Mouse (Mus musculus) layer of hippocampus, postnatal 36 days (tissue): Measurements from ENCODE around the gene Cmtm2a. TPM values are rescaled to one million over a fixed set of nuclear protein-coding genes. Genes with fewer than 3 reads are reported as not detected.
A peak's percentile ranks its signal among the peaks of the same experiment; 100 is the strongest.
"Not testable (repeated sequence)": the region's sequence is repeated elsewhere in the genome, so short reads cannot be mapped to it uniquely, and the experiment has no call there.

Source experiments
- DNase-seq, 2 experiments: peaks; one replicate each; pipeline ENCODE4 v3.0.0; 2022
- total RNA-seq, 2 experiments: library from RNA; stranded (reverse); gene quantifications; 2 replicates each; pipeline ENCODE4 v1.2.3; 2021

The Cmtm2a gene
- not detected for total RNA-seq

GRCm38 (mm10) chr8:104293081-104293480 is at the start of gene Cmtm2a:
Cmtm2a (minus strand) TSS chr8:104293181.
- DNase-seq: not testable (repeated sequence)

GRCm38 (mm10) chr8:104342426-104342825 is 49.4 kb upstream of the Cmtm2a start:
- DNase-seq: no peak

GRCm38 (mm10) chr8:104341678-104342077 is 48.7 kb upstream of the Cmtm2a start:
- DNase-seq: no peak

- peak; percentile 14 to 18 for DNase-seq
Measured at GRCm38 (mm10) chr8:104341106-104341561, 48.2 kb upstream of the Cmtm2a start.

- peak; percentile 58 to 64 for DNase-seq
Measured at GRCm38 (mm10) chr8:104340233-104341105, 47.5 kb upstream of the Cmtm2a start.

GRCm38 (mm10) chr8:104339983-104340232 is 46.9 kb upstream of the Cmtm2a start:
- DNase-seq: no peak

- DNase-seq: peak; percentile 21 to 27
Measured at GRCm38 (mm10) chr8:104339229-104339982, 46.4 kb upstream of the Cmtm2a start, which contains the start of gene Cmtm3. Cmtm3 (plus strand) TSS chr8:104339410.

- no peak for DNase-seq
Measured at GRCm38 (mm10) chr8:104337890-104338289, 44.9 kb upstream of the Cmtm2a start.

GRCm38 (mm10) chr8:104336806-104337205 is 43.8 kb upstream of the Cmtm2a start:
- no peak for DNase-seq

- no peak for DNase-seq
Measured at GRCm38 (mm10) chr8:104334196-104334595, 41.2 kb upstream of the Cmtm2a start.

- no peak for DNase-seq
Measured at GRCm38 (mm10) chr8:104333786-104334185, 40.8 kb upstream of the Cmtm2a start.

GRCm38 (mm10) chr8:104332665-104333631 is 40.0 kb upstream of the Cmtm2a start:
- DNase-seq: no peak

GRCm38 (mm10) chr8:104321930-104322329 is 28.9 kb upstream of the Cmtm2a start, which contains the start of gene Cmtm2b:
Cmtm2b (plus strand) TSS chr8:104322230.
- DNase-seq: not testable (repeated sequence)

GRCm38 (mm10) chr8:104321267-104321666 is 28.3 kb upstream of the Cmtm2a start, which contains the start of gene Gm11020:
Gm11020 (plus strand) TSS chr8:104321567.
- DNase-seq: not testable (repeated sequence)

GRCm38 (mm10) chr8:104313311-104313710 is 20.3 kb upstream of the Cmtm2a start:
- no peak for DNase-seq

GRCm38 (mm10) chr8:104312023-104312422 is 19.0 kb upstream of the Cmtm2a start:
- DNase-seq: not testable (repeated sequence)

GRCm38 (mm10) chr8:104309441-104310155 is 16.6 kb upstream of the Cmtm2a start, which contains the start of the genes Gm45711 and Cmtm1:
Gm45711 (minus strand) TSS chr8:104310081.
Cmtm1 (minus strand) TSS chr8:104310145.
- DNase-seq: peak; percentile 30

GRCm38 (mm10) chr8:104308341-104308740 is 15.4 kb upstream of the Cmtm2a start:
- DNase-seq: not testable (repeated sequence)

GRCm38 (mm10) chr8:104304962-104305361 is 12.0 kb upstream of the Cmtm2a start:
- DNase-seq: no peak

- DNase-seq: not testable (repeated sequence)
Measured at GRCm38 (mm10) chr8:104302536-104302935, 9.6 kb upstream of the Cmtm2a start.

- peak in 1 of 2 experiments; percentile 18 for DNase-seq
Measured at GRCm38 (mm10) chr8:104301577-104301976, 8.6 kb upstream of the Cmtm2a start.
